Mouse (Mus musculus): Measurements from ENCODE around the gene Rfxap. TPM values are rescaled to one million over a fixed set of nuclear protein-coding genes. Genes with fewer than 3 reads are reported as not detected.
"Not testable (repeated sequence)": the region's sequence is repeated elsewhere in the genome, so short reads cannot be mapped to it uniquely, and the experiment has no call there.

Rfxap gene
- total and polyA plus RNA-seq, 3 experiments = 9.9 to 97.5 (median 60.2) TPM

DNA sequence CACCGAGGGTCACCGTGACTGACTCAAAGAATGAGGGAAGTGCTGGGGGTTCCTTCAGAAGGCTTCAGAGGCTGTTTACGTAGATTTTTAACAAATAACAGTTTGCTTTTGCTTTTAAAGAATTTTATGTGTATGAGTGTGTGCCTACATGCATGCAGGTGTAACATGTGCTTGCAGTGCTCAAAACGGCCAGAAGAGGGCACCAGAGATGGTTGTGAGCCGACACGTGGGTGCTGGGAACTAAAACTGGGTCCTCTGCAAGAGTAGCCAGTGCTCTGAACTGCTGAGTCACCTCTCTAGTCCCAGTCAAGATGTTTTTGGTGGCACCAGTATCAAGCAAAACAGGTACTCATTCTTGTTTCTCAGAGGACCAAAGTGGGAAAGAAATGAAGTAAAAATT, 34.0 kb downstream of the Rfxap start:
- H3K4me3 ChIP-seq (ENCODE audit: low read depth, low read length) = no peak overlapping the region
- TF ChIP-seq POLR2AphosphoS5 (IDR thresholded peaks at IDR 0.05; ENCODE audit: insufficient replicate concordance, low read depth, low read length) (no peak), TAL1 (conservative IDR thresholded peaks at IDR 0.05; ENCODE audit: low read depth, low read length) (no peak), CTCF (IDR thresholded peaks at IDR 0.05; ENCODE audit: low read depth, low read length) (no peak), GATA2 (IDR thresholded peaks at IDR 0.05; ENCODE audit: borderline replicate concordance, low read depth, low read length) (no peak), GATA1 (IDR thresholded peaks at IDR 0.05; ENCODE audit: borderline replicate concordance, low read length) (no peak)
- no peaks in the 10 kb centered on the region for H3K27me3 ChIP-seq (ENCODE audit: insufficient read depth, low read length)
- no peaks in the 10 kb centered on the region for H3K36me3 ChIP-seq (replicated peaks)
- DNase-seq (ENCODE audit: low spot score) (no peak), ATAC-seq (ENCODE audit: extremely low read depth, insufficient number of reproducible peaks, low FRiP score, poor library complexity, severe bottlenecking) (no peak)
- peaks cover 5% of the 10 kb centered on the region; the same call in 1 of the 2 replicates for H3K9me3 ChIP-seq (replicated peaks)
- no peaks in the 10 kb centered on the region for H3K4me1 ChIP-seq (ENCODE audit: insufficient read depth, low read depth, low read length)

DNA sequence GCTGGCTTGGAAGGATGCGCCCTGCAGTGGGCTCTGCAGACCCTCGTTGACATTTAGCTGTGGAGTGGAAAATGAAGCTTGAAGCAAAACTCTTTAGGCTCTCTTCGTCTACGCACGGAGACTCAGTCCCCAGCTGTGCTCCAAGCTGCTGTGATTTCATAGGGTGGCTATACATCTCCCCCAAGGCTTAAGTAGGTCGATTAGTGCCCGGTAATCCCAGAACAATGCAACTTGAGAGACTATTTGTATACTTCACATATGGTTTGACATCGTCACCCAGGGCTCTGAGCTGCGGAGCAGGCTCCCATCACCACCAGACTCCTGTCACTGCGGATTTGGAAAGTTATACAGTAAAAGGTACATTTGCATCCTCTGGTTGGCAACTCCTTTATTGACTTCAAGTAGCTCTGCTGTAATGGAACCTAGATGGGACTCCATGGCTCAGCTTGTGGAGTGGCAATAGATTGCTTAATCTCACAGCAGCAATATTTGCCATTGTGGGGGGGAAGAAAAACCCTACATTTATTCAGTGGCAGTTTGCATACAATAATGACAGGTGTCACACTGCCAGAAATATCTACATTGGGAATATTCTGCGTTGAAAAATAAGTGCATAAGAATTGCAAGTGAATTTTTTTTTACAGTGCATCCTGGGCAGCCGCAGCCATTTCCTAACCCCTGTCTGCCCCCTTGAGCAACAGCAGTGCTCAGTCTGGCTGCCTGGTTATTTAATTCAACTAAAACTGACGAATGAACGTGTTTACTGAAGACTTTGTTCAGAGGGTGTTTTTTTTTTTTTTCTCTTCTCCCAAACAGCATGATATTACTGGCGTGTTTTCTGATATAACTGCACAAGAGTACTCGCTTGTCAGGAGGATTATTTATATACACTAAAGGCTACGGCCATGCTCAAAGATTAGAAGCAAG, 38.0 kb downstream of the Rfxap start:
- H3K27me3 ChIP-seq (ENCODE audit: insufficient read depth, low read length) = no peaks in the 10 kb centered on the region
- no peak overlapping the region for H3K4me3 ChIP-seq (ENCODE audit: low read depth, low read length)
- no peaks in the 10 kb centered on the region for H3K36me3 ChIP-seq (replicated peaks)
- H3K4me1 ChIP-seq (ENCODE audit: insufficient read depth, low read depth, low read length) = no peaks in the 10 kb centered on the region
- ATAC-seq (ENCODE audit: extremely low read depth, insufficient number of reproducible peaks, low FRiP score, poor library complexity, severe bottlenecking) = no peak
- no peak for TF ChIP-seq TAL1 (conservative IDR thresholded peaks at IDR 0.05; ENCODE audit: low read depth, low read length)
- no peak for DNase-seq (ENCODE audit: low spot score)
- peaks cover 5% of the 10 kb centered on the region; the same call in 1 of the 2 replicates for H3K9me3 ChIP-seq (replicated peaks)

DNA sequence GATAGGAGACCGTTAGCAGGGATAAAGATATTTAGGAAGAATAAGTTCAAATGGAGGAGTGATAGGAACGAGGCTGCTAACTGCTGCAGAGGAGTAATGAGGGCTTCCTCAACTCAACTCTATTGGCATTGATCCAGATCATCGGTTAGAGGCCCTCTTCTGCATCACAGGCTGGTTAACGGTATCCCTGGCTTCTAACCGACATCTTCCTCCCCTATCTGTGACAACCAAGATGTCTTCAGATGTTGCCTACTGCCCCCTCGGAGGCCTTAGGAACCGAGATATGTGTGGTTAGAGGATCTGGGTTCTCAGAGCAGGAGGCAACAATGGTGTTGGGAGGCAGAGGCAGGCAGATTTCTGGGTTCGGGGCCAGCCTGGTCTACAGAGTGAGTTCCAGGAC, 39.0 kb downstream of the Rfxap start:
- no peak for DNase-seq (ENCODE audit: low spot score)
- Histone ChIP-seq H3K27me3 (ENCODE audit: insufficient read depth, low read length) (peaks cover 5% of the 10 kb centered on the region; the same call in 1 of the 2 replicates), H3K4me3 (ENCODE audit: low read depth, low read length) (no peak overlapping the region), H3K9me3 (replicated peaks) (peaks cover 3% of the 10 kb centered on the region; the same call in 1 of the 2 replicates), H3K4me1 (ENCODE audit: insufficient read depth, low read depth, low read length) (no peaks in the 10 kb centered on the region), H3K36me3 (replicated peaks) (no peaks in the 10 kb centered on the region)
- no peak for TF ChIP-seq TAL1 (conservative IDR thresholded peaks at IDR 0.05; ENCODE audit: low read depth, low read length)
- TF ChIP-seq GATA2 (IDR thresholded peaks at IDR 0.05; ENCODE audit: borderline replicate concordance, low read depth, low read length) = no peak
- no peak for TF ChIP-seq GATA1 (IDR thresholded peaks at IDR 0.05; ENCODE audit: borderline replicate concordance, low read length)
- no peak for TF ChIP-seq POLR2AphosphoS5 (IDR thresholded peaks at IDR 0.05; ENCODE audit: insufficient replicate concordance, low read depth, low read length)
- no peak for TF ChIP-seq CTCF (IDR thresholded peaks at IDR 0.05; ENCODE audit: low read depth, low read length)
- ATAC-seq (ENCODE audit: extremely low read depth, insufficient number of reproducible peaks, low FRiP score, poor library complexity, severe bottlenecking) = no peak

DNA sequence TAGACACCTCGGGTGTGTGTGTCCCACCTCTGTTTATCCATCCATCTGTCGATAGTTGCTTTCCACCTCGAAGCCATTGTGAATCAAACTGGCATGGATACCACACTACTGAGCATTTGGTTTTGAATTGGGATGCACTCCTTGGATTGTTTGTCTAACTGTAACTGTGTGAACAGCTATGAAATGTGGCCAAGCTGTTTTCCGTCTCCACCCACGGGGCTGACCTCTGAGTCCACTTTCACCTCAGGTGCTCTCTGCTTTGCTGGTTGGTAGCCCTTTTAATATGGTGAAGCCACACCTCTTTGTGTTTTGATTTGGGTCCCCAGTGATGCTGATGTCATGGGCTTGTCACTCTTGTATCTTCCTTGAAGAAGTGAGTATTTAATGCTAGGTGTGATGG, 40.8 kb downstream of the Rfxap start:
- no peak for ATAC-seq (ENCODE audit: extremely low read depth, insufficient number of reproducible peaks, low FRiP score, poor library complexity, severe bottlenecking)
- Histone ChIP-seq H3K36me3 (replicated peaks) (no peaks in the 10 kb centered on the region), H3K4me3 (ENCODE audit: low read depth, low read length) (no peak overlapping the region), H3K9me3 (replicated peaks) (no peaks in the 10 kb centered on the region), H3K4me1 (ENCODE audit: insufficient read depth, low read depth, low read length) (no peaks in the 10 kb centered on the region), H3K27me3 (ENCODE audit: insufficient read depth, low read length) (peaks cover 5% of the 10 kb centered on the region; the same call in 1 of the 2 replicates)
- TF ChIP-seq CTCF (IDR thresholded peaks at IDR 0.05; ENCODE audit: low read depth, low read length) = no peak
- no peak for TF ChIP-seq GATA1 (IDR thresholded peaks at IDR 0.05; ENCODE audit: borderline replicate concordance, low read length)
- no peak for TF ChIP-seq TAL1 (conservative IDR thresholded peaks at IDR 0.05; ENCODE audit: low read depth, low read length)
- no peak for DNase-seq (ENCODE audit: low spot score)

DNA sequence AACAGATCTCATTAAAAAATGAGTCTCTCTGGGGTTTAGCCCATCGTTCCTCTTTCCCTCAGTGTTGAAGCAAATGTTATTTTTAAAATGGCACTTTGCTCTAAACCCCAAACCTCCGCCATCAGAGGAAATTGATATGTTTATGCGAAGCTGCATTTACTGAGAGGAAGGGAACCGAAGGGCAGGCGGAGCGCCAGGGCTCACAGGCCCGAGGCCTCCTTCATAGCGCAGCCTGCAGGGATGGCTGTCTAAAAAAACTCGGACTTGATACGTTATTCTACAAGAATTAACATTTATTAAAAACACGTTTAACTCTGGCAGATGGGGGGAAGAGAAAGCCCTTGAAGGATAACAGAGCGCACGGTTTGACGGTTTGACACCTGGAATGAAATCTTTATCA, 41.6 kb downstream of the Rfxap start:
- Histone ChIP-seq H3K4me3 (ENCODE audit: low read depth, low read length) (no peak overlapping the region), H3K36me3 (replicated peaks) (no peaks in the 10 kb centered on the region), H3K9me3 (replicated peaks) (no peaks in the 10 kb centered on the region), H3K27me3 (ENCODE audit: insufficient read depth, low read length) (peaks cover 5% of the 10 kb centered on the region; the same call in 1 of the 2 replicates), H3K4me1 (ENCODE audit: insufficient read depth, low read depth, low read length) (no peaks in the 10 kb centered on the region)
- TF ChIP-seq TAL1 (conservative IDR thresholded peaks at IDR 0.05; ENCODE audit: low read depth, low read length) = no peak
- ATAC-seq (ENCODE audit: extremely low read depth, insufficient number of reproducible peaks, low FRiP score, poor library complexity, severe bottlenecking) = no peak
- no peak for DNase-seq (ENCODE audit: low spot score)

DNA sequence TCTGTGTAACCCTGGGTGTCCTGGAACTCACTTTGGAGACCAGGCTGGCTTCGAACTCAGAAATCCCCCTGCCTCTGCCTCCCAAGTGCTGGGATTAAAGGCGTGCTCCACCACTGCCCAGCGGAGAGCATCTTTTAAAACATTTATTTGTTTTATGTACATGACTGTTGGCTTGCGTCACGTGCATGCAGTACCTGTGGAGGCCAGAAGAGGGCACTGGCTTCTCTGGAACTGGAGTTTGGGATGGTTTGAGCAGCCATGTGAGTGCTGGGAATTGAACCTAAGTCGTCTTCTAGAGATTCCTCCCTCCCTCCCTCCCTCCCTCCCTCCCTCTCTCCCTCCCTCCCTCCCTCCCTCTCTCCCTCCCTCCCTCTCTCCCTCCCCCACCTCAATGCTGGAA, 42.1 kb downstream of the Rfxap start:
- not testable (repeated sequence) for H3K27me3 ChIP-seq (ENCODE audit: insufficient read depth, low read length); ATAC-seq (ENCODE audit: extremely low read depth, insufficient number of reproducible peaks, low FRiP score, poor library complexity, severe bottlenecking); H3K4me1 ChIP-seq (ENCODE audit: insufficient read depth, low read depth, low read length); H3K4me3 ChIP-seq (ENCODE audit: low read depth, low read length); DNase-seq (ENCODE audit: low spot score); H3K9me3 ChIP-seq (replicated peaks); H3K36me3 ChIP-seq (replicated peaks)

DNA sequence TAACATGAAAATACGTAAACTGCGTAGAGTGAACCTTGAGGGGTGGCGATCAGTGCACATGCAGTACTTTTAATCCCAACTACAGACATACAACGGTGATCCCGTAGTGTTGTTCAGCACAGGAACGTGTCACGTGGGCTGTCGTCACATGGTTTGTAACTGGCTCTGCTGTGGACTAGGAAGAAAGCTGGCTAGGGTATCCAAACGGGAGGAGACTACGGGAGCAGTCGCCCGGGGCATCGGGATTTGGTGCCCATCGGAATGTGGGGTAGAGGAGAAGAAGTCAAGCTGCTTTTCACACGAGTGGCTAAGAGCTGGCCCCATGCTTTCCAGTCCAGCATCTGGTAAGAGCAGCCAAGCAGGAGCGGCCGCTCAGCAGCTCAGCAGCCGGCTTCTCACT, 43.2 kb downstream of the Rfxap start:
- Histone ChIP-seq H3K4me3 (ENCODE audit: low read depth, low read length) (no peak overlapping the region), H3K4me1 (ENCODE audit: insufficient read depth, low read depth, low read length) (no peaks in the 10 kb centered on the region), H3K27me3 (ENCODE audit: insufficient read depth, low read length) (peaks cover 5% of the 10 kb centered on the region; the same call in 1 of the 2 replicates), H3K36me3 (replicated peaks) (no peaks in the 10 kb centered on the region), H3K9me3 (replicated peaks) (no peaks in the 10 kb centered on the region)
- ATAC-seq (ENCODE audit: extremely low read depth, insufficient number of reproducible peaks, low FRiP score, poor library complexity, severe bottlenecking) (no peak), DNase-seq (ENCODE audit: low spot score) (no peak)
- no peak for TF ChIP-seq TAL1 (conservative IDR thresholded peaks at IDR 0.05; ENCODE audit: low read depth, low read length)
- TF ChIP-seq POLR2AphosphoS5 (IDR thresholded peaks at IDR 0.05; ENCODE audit: insufficient replicate concordance, low read depth, low read length) = no peak
- TF ChIP-seq GATA1 (IDR thresholded peaks at IDR 0.05; ENCODE audit: borderline replicate concordance, low read length) = no peak
- no peak for TF ChIP-seq CTCF (IDR thresholded peaks at IDR 0.05; ENCODE audit: low read depth, low read length)
- no peak for TF ChIP-seq GATA2 (IDR thresholded peaks at IDR 0.05; ENCODE audit: borderline replicate concordance, low read depth, low read length)
